Mouse (Mus musculus): Measurements from ENCODE around the gene Proser2.

DNA sequence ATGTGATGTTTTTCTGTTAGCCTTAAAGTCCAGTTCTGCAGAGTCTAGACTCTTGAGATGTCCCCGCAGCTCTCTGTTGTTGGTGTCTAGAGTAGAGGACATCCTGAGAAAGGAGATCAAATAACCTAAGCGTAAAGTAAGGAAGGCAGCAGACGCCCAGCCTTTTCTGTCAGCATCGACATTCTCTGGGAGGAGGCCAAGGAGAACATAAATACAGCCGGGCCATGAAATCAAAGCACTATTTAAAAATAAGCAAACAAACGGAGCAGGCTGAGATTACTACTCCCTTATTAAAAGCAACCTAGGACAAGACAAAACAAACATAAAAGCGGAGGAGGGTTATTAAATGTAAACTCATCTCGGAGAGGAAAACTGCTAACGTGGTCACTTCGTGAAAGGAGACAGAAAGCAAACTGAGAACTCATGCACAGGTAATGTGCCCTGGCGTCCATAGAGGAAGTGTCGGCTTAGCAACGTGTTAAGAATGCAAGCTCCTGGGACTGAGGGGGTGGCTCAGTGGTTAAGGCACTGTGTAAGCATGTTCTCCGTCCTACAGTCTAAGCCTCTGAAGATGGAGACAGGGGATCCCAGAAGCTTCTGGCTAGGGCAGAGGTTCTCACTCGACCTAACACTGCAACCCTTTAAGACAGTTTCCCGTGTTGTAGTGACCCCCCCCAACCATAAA is 34.7 kb upstream of the Proser2 start:
- TF ChIP-seq CTCF (IDR thresholded peaks at IDR 0.05; ENCODE audit: low read depth, low read length) (no peak), POLR2A (IDR thresholded peaks at IDR 0.05; ENCODE audit: borderline replicate concordance, low read depth, low read length) (no peak)
